Mouse (Mus musculus) left cerebral cortex, adult 2 months (tissue): ENCODE results near the gene Dmap1. TPM values are rescaled to one million over a fixed set of nuclear protein-coding genes. Genes with fewer than 3 reads are reported as not detected.

Source experiments
- DNase-seq, 2 experiments: peaks; one replicate each; pipeline ENCODE4 v3.0.0; 2021 to 2022; ENCODE audit warnings: low spot score in 2 of 2, mixed read lengths in 1 of 2; ENCODE audit errors: extremely low spot score in 1 of 2
- H3K27ac ChIP-seq: fragments of 200-600 bp; 2 replicates; pipeline ENCODE4 v1.8.1; 2022
- H3K4me3 ChIP-seq: fragments of 200-600 bp; 2 replicates; pipeline ENCODE4 v1.8.1; 2022
- CTCF ChIP-seq: fragments of 200-600 bp; IDR thresholded peaks from 2 replicates; pipeline ENCODE4 v1.8.1; 2022; ENCODE audit warnings: antibody characterized with exemption, mild to moderate bottlenecking, moderate library complexity
- intact Hi-C: fragments of 180-260 bp; cut with DNase I; formaldehyde crosslinking; loops from one replicate; pipeline ENCODE4 v1.15.1; 2025
- long read RNA-seq, 2 experiments: library from polyadenylated mRNA; stranded (forward); transcript quantifications; one replicate each; pipeline ENCODE4 v2.0.0; 2021; ENCODE audit warnings: borderline mapping rate in 2 of 2
- total RNA-seq, 2 experiments: library from RNA; stranded (reverse); gene quantifications; 2 replicates each; pipeline ENCODE4 v1.2.3; 2021

Dmap1 gene
- total RNA-seq: 10 to 100 TPM; 37.3 to 42.0 TPM
- long read RNA-seq, experiment 1, transcript Dmap1-201 (11 exons, 1,566 nt): major isoform, 8 of 25 reads
- long read RNA-seq, experiment 1, partial matches to known transcripts: 5 of 25 reads
- long read RNA-seq, experiment 1, other reads (novel, unspliced or antisense): 10 of 25 reads
- long read RNA-seq, experiment 2, transcript Dmap1-201 (11 exons, 1,566 nt): major isoform, 8 of 19 reads
- long read RNA-seq, experiment 2, partial matches to known transcripts: 3 of 19 reads
- long read RNA-seq, experiment 2, other reads (novel, unspliced or antisense): 8 of 19 reads

DNA sequence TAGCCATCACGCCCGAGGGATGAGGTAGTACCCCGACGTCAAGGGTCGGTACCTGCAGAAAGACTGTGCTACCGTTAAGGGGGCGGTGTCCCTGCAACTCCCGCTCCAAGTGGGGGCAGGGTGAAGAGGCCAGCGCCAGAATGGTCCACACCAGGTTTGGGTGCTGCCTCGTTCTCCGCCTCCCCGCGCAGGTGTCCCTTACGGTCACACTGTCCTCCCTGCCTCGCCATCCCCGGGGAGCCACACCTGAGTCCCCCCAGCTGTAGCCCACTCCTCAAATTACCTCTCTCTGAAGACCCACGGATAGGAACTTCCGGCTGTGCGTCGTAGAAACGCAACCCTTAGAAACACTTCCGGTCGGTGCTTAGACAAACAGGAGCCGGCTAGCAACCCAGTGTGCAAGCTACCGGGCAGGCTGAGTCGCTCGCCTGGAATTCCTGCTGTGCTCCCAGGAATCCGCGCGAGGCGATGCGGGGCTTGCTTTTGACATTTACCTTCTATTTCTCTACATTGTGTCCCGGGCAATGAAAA, at the start of gene Dmap1:
TSS of gene Dmap1 (minus strand) at position 343 of the 531 bp plus-strand sequence.
- H3K27ac ChIP-seq: peak within 1 kb of the TSS; percentile 83
- H3K4me3 ChIP-seq: peak within 1 kb of the TSS; percentile 90
- intact Hi-C loops: no loop called here
- peak; percentile 81 to 87 for DNase-seq
- TF ChIP-seq CTCF: peak; percentile 14

DNA sequence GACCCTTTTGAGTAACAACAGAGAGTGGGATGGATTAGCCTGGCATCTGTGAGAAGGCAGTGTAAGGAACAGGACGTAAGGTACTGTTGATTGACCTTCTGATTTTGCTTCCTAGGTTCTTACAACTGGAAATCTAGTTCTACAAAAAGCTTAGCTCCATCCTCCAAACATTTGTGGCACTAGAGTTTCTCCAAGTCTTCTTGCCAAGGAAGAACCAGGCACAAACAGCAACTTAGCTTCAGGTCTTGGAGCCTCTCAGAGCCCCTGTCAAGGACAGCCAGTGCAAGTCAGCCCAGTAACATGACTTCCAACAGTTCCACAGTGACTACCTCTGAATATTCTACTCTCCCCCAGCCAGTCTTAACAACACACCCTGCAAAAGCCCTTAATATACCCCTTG, 42.0 kb upstream of the Dmap1 start, which contains the start of gene Gm12845:
TSS of gene Gm12845 (plus strand) at position 301 of the 400 bp plus-strand sequence.
- TF ChIP-seq CTCF: no peak
- no peak for DNase-seq
- intact Hi-C loops: loop anchor here (10.0 kb wide), 1 partner anchor 309 kb away; no protein-coding TSS in a partner anchor
- Histone ChIP-seq H3K4me3 (no peak within 1 kb of the TSS), H3K27ac (no peak within 1 kb of the TSS)

DNA sequence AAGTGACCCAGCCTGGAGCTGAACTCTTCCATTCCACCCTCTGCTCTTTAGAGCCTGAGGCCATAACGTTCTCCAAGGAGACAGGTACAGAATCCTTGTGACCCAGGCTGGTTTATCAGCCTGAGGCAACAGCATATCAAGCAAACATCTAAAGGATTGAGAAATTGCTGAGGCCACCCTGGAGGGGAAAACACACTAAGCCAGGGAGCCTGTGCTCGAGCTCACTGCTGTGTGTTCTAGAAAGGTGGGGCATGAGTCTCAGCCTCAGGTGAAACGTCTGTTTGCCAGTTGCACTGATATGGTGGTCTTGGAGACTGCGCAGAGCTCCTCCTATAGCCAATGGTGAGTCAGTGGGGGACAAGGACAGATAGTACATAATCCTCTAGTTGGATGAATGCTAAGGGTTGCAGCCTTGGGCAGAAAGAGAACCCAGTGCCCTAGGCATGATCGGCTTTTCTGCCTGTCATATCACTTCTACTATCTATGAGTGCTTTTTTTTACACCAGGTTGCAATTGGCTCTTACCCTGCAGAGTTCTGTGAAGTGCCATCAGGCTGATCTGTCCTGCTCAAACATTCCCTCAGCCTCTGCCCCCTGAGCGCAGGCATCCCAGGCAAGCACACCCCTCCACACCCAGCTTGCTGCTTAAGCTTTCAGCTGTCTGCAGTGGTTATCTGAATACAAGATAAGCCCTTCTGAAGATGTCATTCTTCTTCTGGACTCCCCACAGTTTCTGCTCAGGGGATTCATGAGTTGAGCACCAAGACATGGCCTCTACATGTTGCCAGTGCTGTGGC, 31.4 kb upstream of the Dmap1 start:
- Histone ChIP-seq H3K4me3 (no peak overlapping the region), H3K27ac (no peak overlapping the region)
- DNase-seq: no peak
- no peak for TF ChIP-seq CTCF
- intact Hi-C loops: no loop called here

DNA sequence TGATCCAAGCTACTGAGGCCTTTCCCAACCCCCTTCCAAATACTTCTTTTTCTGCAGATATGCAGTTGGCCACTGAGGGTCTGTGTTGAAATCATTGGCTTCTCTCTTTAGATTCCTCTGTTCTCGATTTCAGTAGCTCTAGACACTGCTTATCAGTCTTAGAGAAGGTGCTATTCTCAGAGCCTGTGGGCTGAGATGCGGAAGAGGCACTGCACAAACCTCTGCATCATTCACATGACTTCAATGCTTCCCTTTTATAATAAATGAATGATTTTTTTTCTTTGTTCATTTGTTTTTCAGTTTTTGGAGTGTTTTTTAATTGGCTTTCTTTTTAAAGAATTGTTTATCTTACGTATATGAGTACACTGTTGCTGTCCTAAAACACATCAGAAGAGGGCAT, 30.2 kb upstream of the Dmap1 start:
- intact Hi-C loops: no loop called here
- TF ChIP-seq CTCF: no peak
- Histone ChIP-seq H3K27ac (no peak overlapping the region), H3K4me3 (no peak overlapping the region)
- no peak for DNase-seq

DNA sequence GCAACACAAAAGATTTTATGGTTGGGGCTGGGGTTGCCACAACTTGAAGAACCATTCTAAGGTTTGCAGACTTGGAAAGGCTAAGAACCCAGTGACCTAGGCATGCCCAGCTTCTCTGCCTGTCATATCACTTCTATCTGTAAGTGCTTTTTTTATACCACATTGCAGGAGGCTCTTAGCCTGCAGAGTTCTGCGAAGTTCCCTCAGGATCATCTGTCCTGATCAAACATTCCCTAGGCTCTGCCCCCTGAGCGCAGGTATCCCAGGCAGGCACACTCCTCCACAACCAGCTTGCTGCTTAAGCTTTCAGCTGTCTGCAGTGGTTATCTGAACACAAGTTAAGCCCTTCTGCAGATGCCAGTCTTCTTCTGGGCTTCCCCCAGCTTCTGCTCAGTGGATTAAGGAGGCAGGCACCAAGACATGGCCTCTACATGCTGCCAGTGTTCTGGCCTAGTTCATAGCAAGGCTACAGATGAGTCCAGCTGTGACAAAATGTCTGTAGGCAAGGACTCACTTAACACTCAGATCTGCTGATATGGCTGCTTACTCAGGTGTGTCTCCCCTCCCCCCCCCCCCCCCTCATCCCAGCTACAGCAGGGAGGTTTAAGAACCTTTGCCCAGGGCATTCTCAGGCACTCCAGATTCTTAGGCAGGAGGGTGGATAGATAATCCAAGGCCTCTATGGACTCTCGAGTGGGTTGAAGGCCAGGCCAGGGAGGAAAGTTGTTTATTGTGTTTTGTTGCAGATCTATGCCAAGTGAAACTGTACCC, 26.9 kb upstream of the Dmap1 start:
- Histone ChIP-seq H3K27ac (no peak overlapping the region), H3K4me3 (no peak overlapping the region)
- DNase-seq: no peak
- no peak for TF ChIP-seq CTCF
- intact Hi-C loops: loop anchor here (10.0 kb wide), 2 partner anchors 376 to 586 kb away; partner anchors contain the start of gene Ptprf

DNA sequence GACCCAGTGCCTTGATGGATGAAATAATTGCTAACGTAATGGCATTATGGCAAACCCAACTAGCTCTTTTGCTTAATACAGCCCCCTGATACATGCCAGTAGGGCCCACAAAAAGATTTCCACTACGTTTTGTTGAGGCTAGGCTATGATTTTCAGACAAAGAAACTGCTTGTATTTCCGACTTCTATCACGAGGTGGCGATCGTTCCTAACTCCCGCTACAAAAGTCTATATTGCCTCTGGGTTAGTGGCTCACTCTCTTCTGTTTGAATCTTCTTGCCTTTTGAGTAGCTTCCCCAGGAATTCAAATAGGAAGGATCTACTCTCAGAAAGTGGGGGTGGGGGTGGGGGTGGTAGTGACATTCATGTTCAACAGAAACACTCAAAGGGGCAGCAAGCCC, 23.3 kb upstream of the Dmap1 start:
- peak; percentile 75 for TF ChIP-seq CTCF
- DNase-seq: peak; percentile 47 to 57
- H3K4me3 ChIP-seq: no peak overlapping the region
- intact Hi-C loops: loop anchor here (1.0 to 10.0 kb wide), 3 partner anchors 66 to 589 kb away; partner anchors contain the start of gene Ptprf
- no peak overlapping the region for H3K27ac ChIP-seq

DNA sequence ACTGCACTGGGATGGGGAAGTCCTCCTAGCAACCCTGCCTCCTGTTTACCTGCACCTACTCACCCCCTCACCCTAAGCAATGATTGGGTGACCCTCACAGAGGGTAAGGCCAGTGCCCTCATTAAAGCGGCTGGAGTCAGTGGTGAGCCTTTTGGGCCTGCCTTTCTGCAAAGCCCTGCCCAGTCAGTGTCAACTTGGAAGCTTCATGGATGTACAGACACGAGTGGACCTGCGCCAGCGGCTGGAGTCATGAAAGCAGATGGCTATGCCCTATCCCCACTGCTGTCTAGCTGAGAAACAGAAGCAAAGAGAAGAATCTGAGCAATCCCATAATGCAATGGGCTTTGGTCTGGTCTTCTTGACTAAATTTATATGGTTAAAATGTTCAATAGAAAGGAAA, 4.3 kb upstream of the Dmap1 start:
- H3K27ac ChIP-seq: no peak overlapping the region
- no peak for TF ChIP-seq CTCF
- intact Hi-C loops: no loop called here
- no peak for DNase-seq
- no peak overlapping the region for H3K4me3 ChIP-seq

DNA sequence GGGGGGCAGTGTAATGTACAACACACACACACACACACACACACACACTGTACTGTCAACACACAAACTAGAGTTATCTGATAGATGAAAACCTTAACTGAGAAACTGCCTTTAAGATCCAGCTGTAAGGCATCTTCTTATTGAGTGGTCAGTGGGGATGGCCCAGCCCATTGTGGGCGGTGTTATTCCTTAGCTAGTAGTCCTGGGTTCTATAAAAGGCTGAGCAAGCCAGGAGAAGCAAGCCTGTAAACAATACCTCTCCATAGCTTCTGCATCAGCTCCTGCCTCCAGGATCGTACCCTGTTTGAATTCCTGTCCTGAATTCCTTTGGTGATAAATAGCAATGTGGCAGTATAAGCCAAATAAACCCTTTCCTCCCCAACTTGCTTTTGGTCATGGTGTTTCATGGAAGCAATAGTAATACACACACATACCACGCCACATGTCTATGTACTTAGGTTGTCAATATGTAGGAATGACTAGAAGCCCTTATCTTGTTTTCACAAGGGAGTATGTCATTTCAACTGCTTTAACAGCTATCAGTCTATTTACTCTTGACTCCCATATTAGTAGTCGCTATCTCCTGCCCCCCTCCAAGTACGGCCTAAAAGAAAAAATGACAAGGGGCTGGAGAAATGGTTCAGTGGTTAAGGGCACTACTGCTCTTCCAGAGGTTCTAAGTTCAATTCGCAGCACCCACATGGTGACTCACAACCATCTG, 1.1 kb upstream of the Dmap1 start:
- intact Hi-C loops: no loop called here
- no peak for DNase-seq

DNA sequence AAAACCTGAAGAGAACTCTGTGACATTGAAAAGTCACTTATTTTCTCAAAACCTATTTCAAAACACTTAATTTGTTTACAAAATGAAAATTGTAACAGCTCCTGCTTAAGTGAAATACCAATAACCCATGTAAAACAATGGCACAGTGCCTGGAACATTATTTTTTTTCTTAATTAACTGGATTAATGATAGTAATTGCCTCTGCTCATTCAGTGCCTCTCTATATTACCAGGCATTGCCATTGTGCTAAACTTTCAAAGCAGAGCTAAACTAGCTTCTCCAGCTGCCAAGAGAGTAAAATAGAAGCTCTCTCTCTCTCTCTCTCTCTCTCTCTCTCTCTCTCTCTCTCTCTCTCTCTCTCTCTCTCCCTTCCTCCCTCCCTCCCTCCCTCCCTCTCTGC, 390 bp upstream of the Dmap1 start:
- DNase-seq: no peak
- Histone ChIP-seq H3K4me3 (peak overlapping the region; percentile 90), H3K27ac (peak overlapping the region; percentile 83)
- intact Hi-C loops: no loop called here
- no peak; the same call in 1 of the 2 replicates for TF ChIP-seq CTCF

More for the DNA sequence above, 1.1 kb upstream of the Dmap1 start:
- Histone ChIP-seq H3K4me3 (no peak overlapping the region), H3K27ac (no peak overlapping the region)
- TF ChIP-seq CTCF: no peak

DNA sequence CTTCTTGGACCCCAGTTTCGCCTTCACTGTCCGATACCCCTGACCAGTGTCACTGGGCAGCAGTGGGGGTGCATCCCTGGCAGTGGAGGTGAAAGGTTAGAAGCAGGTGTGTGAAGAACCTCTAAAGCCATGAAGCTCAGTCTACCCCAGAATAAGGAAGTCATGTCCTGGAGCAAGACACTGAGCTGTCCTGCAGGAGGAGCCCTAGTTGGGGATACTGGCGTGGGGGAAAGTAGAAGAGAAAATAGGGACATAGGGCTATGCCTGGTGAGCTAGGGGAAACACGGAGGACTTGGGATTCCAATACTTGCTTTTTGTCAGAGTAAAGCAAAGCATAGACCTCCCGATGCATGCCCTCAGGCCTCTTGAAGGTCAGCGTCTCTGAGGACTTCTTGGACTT, 1.1 kb downstream of the Dmap1 start:
- DNase-seq: no peak
- Histone ChIP-seq H3K4me3 (peak overlapping the region; percentile 90), H3K27ac (no peak overlapping the region)
- intact Hi-C loops: no loop called here
- TF ChIP-seq CTCF: no peak

DNA sequence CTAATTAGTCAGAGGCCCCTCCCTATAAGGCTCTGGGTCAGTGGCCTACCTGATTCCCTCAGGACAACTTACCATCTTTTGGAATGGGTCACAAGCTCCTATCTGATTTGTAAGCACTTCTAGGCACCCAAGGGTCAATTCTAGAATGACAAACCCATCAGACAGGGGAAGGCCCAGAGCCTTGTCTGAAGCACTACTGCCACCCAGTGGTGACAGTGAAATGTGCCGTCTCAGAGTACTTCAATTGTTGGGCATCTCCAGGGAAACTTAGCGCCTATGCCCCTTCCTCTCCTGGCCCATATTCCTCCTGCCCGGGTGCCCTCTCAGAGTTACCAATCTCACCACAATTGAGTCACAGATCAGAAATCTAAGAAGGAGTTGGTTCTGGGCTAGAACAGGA, 5.2 kb downstream of the Dmap1 start:
- no peak overlapping the region for H3K27ac ChIP-seq
- peak; percentile 73 to 84 for DNase-seq
- intact Hi-C loops: loop anchor here (2.0 to 10.0 kb wide), 5 partner anchors 48 to 522 kb away; partner anchors contain the start of genes Rnf220 and Rps8
- H3K4me3 ChIP-seq: no peak overlapping the region
- peak; percentile 96 for TF ChIP-seq CTCF
